Mouse (Mus musculus) forebrain, embryonic 15.5 days (tissue): Measurements from ENCODE around the gene Brwd1. TPM values are rescaled to one million over a fixed set of nuclear protein-coding genes. Genes with fewer than 3 reads are reported as not detected.
"Not testable (repeated sequence)": the region's sequence is repeated elsewhere in the genome, so short reads cannot be mapped to it uniquely, and the experiment has no call there.

Experiments
- ATAC-seq: fragments of 200-750 bp; cut with Nextera tagmentation; replicated peaks from 2 replicates; pipeline ENCODE4 v1.8.0; 2017; ENCODE audit warnings: mild to moderate bottlenecking, moderate TSS enrichment, moderate library complexity
- H3K27ac ChIP-seq: fragments of 300-500 bp; sonication (generic); replicated peaks from 2 replicates; pipeline ENCODE4 v1.5.1; 2015; ENCODE audit warnings: mild to moderate bottlenecking, inconsistent platforms
- H3K27me3 ChIP-seq: fragments of 300-500 bp; sonication (generic); 2 replicates; pipeline ENCODE4 v1.6.1; 2015; ENCODE audit warnings: inconsistent platforms
- H3K36me3 ChIP-seq: fragments of 300-500 bp; sonication (generic); 2 replicates; pipeline ENCODE4 v1.6.1; 2015; ENCODE audit warnings: mild to moderate bottlenecking, inconsistent platforms
- H3K4me1 ChIP-seq: fragments of 300-500 bp; sonication (generic); 2 replicates; pipeline ENCODE4 v1.6.1; 2015; ENCODE audit warnings: inconsistent platforms
- H3K4me2 ChIP-seq: fragments of 300-500 bp; sonication (generic); replicated peaks from 2 replicates; pipeline ENCODE4 v1.6.1; 2015; ENCODE audit warnings: mild to moderate bottlenecking, inconsistent platforms
- H3K4me3 ChIP-seq: fragments of 300-500 bp; sonication (generic); 2 replicates; pipeline ENCODE4 v1.5.1; 2015; ENCODE audit warnings: mild to moderate bottlenecking, inconsistent platforms
- H3K9ac ChIP-seq: fragments of 300-500 bp; sonication (generic); replicated peaks from 2 replicates; pipeline ENCODE4 v1.6.1; 2015; ENCODE audit warnings: mild to moderate bottlenecking, inconsistent platforms
- H3K9me3 ChIP-seq: fragments of 300-500 bp; sonication (generic); 2 replicates; pipeline ENCODE4 v1.6.1; 2016; ENCODE audit warnings: inconsistent platforms
- WGBS: fragments of 180-500 bp; shearing (Covaris S2); methylation state at CpG from one replicate; pipeline ENCODE4 v1.1.7; 2015; ENCODE audit warnings: mixed read lengths; 5-methylcytosine and 5-hydroxymethylcytosine counted together
- polyA plus RNA-seq: library from polyadenylated mRNA; unstranded; fragments of >200 nt; fragmentation: Nextera tagmentation; extraction: Ambion mirVana; gene quantifications from 2 replicates; pipeline ENCODE4 v1.2.1, GENCODE M21; 2015

Gene Brwd1
- polyA plus RNA-seq, 1 experiment from 2014 or later, result 228 TPM

GRCm38 (mm10) chr16:95999291-95999690, 83.0 kb downstream of the Brwd1 start:
- ATAC-seq, result no peak
- peaks cover 56% of the 10 kb centered on the region for H3K36me3 ChIP-seq
- no peaks in the 10 kb centered on the region for H3K4me1 ChIP-seq

GRCm38 (mm10) chr16:95996156-95996555, 86.2 kb downstream of the Brwd1 start:
- ATAC-seq, result no peak
- 88% methylated on average over 7 of the region's 7 CpGs for WGBS
- Histone ChIP-seq H3K4me1 (peaks cover 9% of the 10 kb centered on the region), H3K36me3 (peaks cover 40% of the 10 kb centered on the region), H3K4me2 (no peak overlapping the region), H3K9me3 (no peaks in the 10 kb centered on the region), H3K9ac (no peak overlapping the region), H3K27ac (no peak overlapping the region), H3K27me3 (no peaks in the 10 kb centered on the region), H3K4me3 (no peak overlapping the region)

More at GRCm38 (mm10) chr16:95999291-95999690, 83.0 kb downstream of the Brwd1 start:
- H3K9me3 ChIP-seq, result no peaks in the 10 kb centered on the region
- no peaks in the 10 kb centered on the region for H3K27me3 ChIP-seq
- H3K4me2 ChIP-seq, result no peak overlapping the region
- no peak overlapping the region for H3K4me3 ChIP-seq
- no peak overlapping the region for H3K9ac ChIP-seq
- WGBS, result 83% methylated on average over 5 of the region's 5 CpGs
- no peak overlapping the region for H3K27ac ChIP-seq

GRCm38 (mm10) chr16:95994576-95994975, 87.8 kb downstream of the Brwd1 start:
- Histone ChIP-seq H3K4me1 (peaks cover 17% of the 10 kb centered on the region), H3K36me3 (peaks cover 27% of the 10 kb centered on the region)
- not testable (repeated sequence) for H3K4me2 ChIP-seq, H3K9me3 ChIP-seq, H3K9ac ChIP-seq, H3K27ac ChIP-seq, H3K4me3 ChIP-seq, H3K27me3 ChIP-seq, ATAC-seq
- 90% methylated on average over 4 of the region's 4 CpGs for WGBS

- Histone ChIP-seq H3K27ac (no peak overlapping the region), H3K27me3 (no peaks in the 10 kb centered on the region), H3K36me3 (peaks cover 16% of the 10 kb centered on the region), H3K9ac (no peak overlapping the region), H3K4me2 (no peak overlapping the region), H3K4me1 (peaks cover 18% of the 10 kb centered on the region), H3K4me3 (no peak overlapping the region), H3K9me3 (no peaks in the 10 kb centered on the region)
- ATAC-seq, result no peak
- WGBS, result 89% methylated on average over 5 of the region's 5 CpGs
Measured at GRCm38 (mm10) chr16:95992596-95992995, 89.7 kb downstream of the Brwd1 start.

GRCm38 (mm10) chr16:95991122-95991900, 91.0 kb downstream of the Brwd1 start:
- peak overlapping the region; percentile 63 for H3K4me2 ChIP-seq
- peak overlapping the region; percentile 86 for H3K4me3 ChIP-seq
- peak overlapping the region; percentile 91 for H3K27ac ChIP-seq
- WGBS, result 8% methylated on average over 10 of the region's 10 CpGs
- H3K36me3 ChIP-seq, result peaks cover 19% of the 10 kb centered on the region
- peak overlapping the region; percentile 78 for H3K9ac ChIP-seq
- no peaks in the 10 kb centered on the region for H3K9me3 ChIP-seq
- no peak for ATAC-seq
- peaks cover 18% of the 10 kb centered on the region for H3K4me1 ChIP-seq
- no peaks in the 10 kb centered on the region for H3K27me3 ChIP-seq

GRCm38 (mm10) chr16:95990462-95991121, 91.7 kb downstream of the Brwd1 start, which contains the start of gene Psmg1:
Psmg1 (minus strand) TSS chr16:95990960.
- Histone ChIP-seq H3K4me3 (peak within 1 kb of the TSS; percentile 86), H3K4me1 (peaks cover 18% of the 10 kb centered on the region), H3K9ac (peak within 1 kb of the TSS; percentile 78), H3K27me3 (no peaks in the 10 kb centered on the region), H3K4me2 (peak within 1 kb of the TSS; percentile 63), H3K27ac (peak within 1 kb of the TSS; percentile 91), H3K9me3 (no peaks in the 10 kb centered on the region), H3K36me3 (peaks cover 20% of the 10 kb centered on the region)
- under 1% methylated on average over 56 of the region's 62 CpGs for WGBS
- ATAC-seq, result peak; percentile 95

GRCm38 (mm10) chr16:95984911-95985310, 97.4 kb downstream of the Brwd1 start:
- Histone ChIP-seq H3K9me3 (no peaks in the 10 kb centered on the region), H3K27ac (no peak overlapping the region), H3K27me3 (no peaks in the 10 kb centered on the region), H3K9ac (no peak overlapping the region), H3K36me3 (peaks cover 28% of the 10 kb centered on the region), H3K4me2 (no peak overlapping the region), H3K4me1 (peaks cover 4% of the 10 kb centered on the region), H3K4me3 (no peak overlapping the region)
- no peak for ATAC-seq
- WGBS, result 91% methylated on average over 5 of the region's 5 CpGs

- no peak for ATAC-seq
- WGBS, result 80% methylated on average over 7 of the region's 7 CpGs
- peaks cover 33% of the 10 kb centered on the region for H3K36me3 ChIP-seq
Measured at GRCm38 (mm10) chr16:95983601-95984000, 98.7 kb downstream of the Brwd1 start.

GRCm38 (mm10) chr16:95970841-95971240, 111.5 kb downstream of the Brwd1 start:
- Histone ChIP-seq H3K36me3 (no peaks in the 10 kb centered on the region), H3K9me3 (no peaks in the 10 kb centered on the region), H3K27ac (no peak overlapping the region), H3K4me3 (no peak overlapping the region), H3K4me1 (no peaks in the 10 kb centered on the region), H3K4me2 (no peak overlapping the region), H3K27me3 (no peaks in the 10 kb centered on the region), H3K9ac (no peak overlapping the region)
- WGBS, result 87% methylated on average over 2 of the region's 2 CpGs
- ATAC-seq, result no peak

More at GRCm38 (mm10) chr16:95983601-95984000, 98.7 kb downstream of the Brwd1 start:
- Histone ChIP-seq H3K4me2 (no peak overlapping the region), H3K27me3 (no peaks in the 10 kb centered on the region), H3K4me1 (no peaks in the 10 kb centered on the region), H3K27ac (no peak overlapping the region), H3K9me3 (no peaks in the 10 kb centered on the region), H3K9ac (no peak overlapping the region), H3K4me3 (no peak overlapping the region)

GRCm38 (mm10) chr16:95967455-95967854, 114.9 kb downstream of the Brwd1 start:
- Histone ChIP-seq H3K27me3 (no peaks in the 10 kb centered on the region), H3K9me3 (no peaks in the 10 kb centered on the region), H3K36me3 (no peaks in the 10 kb centered on the region), H3K4me2 (no peak overlapping the region), H3K9ac (no peak overlapping the region), H3K4me3 (no peak overlapping the region), H3K27ac (no peak overlapping the region), H3K4me1 (no peaks in the 10 kb centered on the region)
- ATAC-seq, result no peak
- WGBS, result 90% methylated on average over 11 of the region's 11 CpGs

GRCm38 (mm10) chr16:95964427-95965023, 117.8 kb downstream of the Brwd1 start:
- H3K9me3 ChIP-seq, result no peaks in the 10 kb centered on the region
- H3K36me3 ChIP-seq, result no peaks in the 10 kb centered on the region
- no peaks in the 10 kb centered on the region for H3K27me3 ChIP-seq
- H3K4me3 ChIP-seq, result no peak overlapping the region
- no peaks in the 10 kb centered on the region for H3K4me1 ChIP-seq
- no peak overlapping the region for H3K9ac ChIP-seq
- no peak overlapping the region for H3K4me2 ChIP-seq
- ATAC-seq, result no peak
- H3K27ac ChIP-seq, result no peak overlapping the region
- WGBS, result 58% methylated on average over 11 of the region's 11 CpGs

GRCm38 (mm10) chr16:95961484-95961883, 120.8 kb downstream of the Brwd1 start:
- not testable (repeated sequence) for H3K4me2 ChIP-seq, H3K27me3 ChIP-seq, H3K4me1 ChIP-seq, H3K27ac ChIP-seq, H3K9me3 ChIP-seq, H3K4me3 ChIP-seq, ATAC-seq, H3K9ac ChIP-seq, H3K36me3 ChIP-seq
- 61% methylated on average over 1 of the region's 1 CpGs for WGBS
